In the genomic region with DNA sequence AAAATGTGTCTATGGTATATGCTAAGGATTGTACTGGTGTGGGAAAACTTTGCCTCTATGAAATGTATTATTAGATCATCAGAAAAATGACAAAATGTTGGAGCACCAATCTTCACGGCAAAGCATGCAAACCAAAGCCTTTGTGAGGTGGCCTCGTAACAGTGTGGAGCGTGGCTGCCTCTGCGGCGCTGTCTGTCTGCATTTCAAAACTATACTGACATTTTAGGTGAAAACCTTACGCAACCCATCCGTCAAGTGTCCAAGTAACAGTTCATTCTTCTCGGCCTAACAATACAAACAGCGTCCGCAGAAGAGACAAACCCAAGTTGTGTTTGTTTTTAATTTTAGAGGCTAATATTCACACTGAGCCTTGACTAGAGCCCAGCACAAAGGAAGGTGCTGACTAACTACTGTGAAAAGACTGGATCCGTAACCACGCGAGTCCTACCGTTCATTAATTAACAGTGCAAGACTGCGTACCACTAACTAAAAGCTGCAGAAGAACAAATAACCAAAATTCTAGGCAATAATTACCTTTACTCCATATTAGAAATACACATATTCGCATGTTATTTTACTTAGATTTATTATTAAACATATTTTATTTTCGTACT, we compare ENCODE assay signal across 21 mouse cellular contexts.
DNase-seq lines count a peak whose midpoint lies in the region; ATAC-seq lines count a peak whose summit lies in the region.
"Had no signal": no experiment of that assay in that cellular context is flagged by ENCODE, and none has a peak within 500 bp of the region (broad histone marks: within the 10 kb centered on the region; RNA-seq: fewer than 3 reads in every experiment).

No protein-coding gene starts in this region.

- DNase-seq in forebrain, embryonic 10.5 days (ENCODE audit: extremely low spot score, low spot score), result no peak
- no peak for DNase-seq in hindbrain, embryonic 11.5 days (ENCODE audit: low spot score)
- DNase-seq in lung, postnatal 25 days (ENCODE audit: low spot score), result no peak
- DNase-seq: adrenal gland, adult 2 months; cerebellum, adult 9-10 months; gastrocnemius, postnatal 14 days; heart, postnatal 36 days; kidney, adult 11 months; kidney, postnatal 4 days; liver, embryonic 13.5 days; lung, postnatal 4 days; thymus, postnatal 25 days had no signal

- H3K36me3 ChIP-seq in forebrain, embryonic 13.5 days (ENCODE audit: poor library complexity, severe bottlenecking), result no peaks in the 10 kb centered on the region
- H3K36me3 ChIP-seq in forebrain, embryonic 10.5 days (replicated peaks), result no peaks in the 10 kb centered on the region
- H3K36me3 ChIP-seq in hindbrain, embryonic 16.5 days (ENCODE audit: control insufficient read depth, insufficient read depth, low read length), result no peaks in the 10 kb centered on the region
- H3K36me3 ChIP-seq in hindbrain, embryonic 11.5 days (ENCODE audit: control insufficient read depth, insufficient read depth, low read length), result no peaks in the 10 kb centered on the region
- H3K36me3 ChIP-seq in lung, embryonic 15.5 days, result no peaks in the 10 kb centered on the region
- H3K36me3 ChIP-seq in stomach, embryonic 15.5 days, result no peaks in the 10 kb centered on the region
- H3K36me3 ChIP-seq: liver, embryonic 13.5 days; midbrain, embryonic 10.5 days; neural tube, embryonic 13.5 days had no signal

- no peak overlapping the region for H3K9ac ChIP-seq in forebrain, embryonic 13.5 days
- H3K9ac ChIP-seq in hindbrain, embryonic 16.5 days (ENCODE audit: low read depth, low read length), result no peak overlapping the region
- no peak overlapping the region for H3K9ac ChIP-seq in hindbrain, embryonic 11.5 days (ENCODE audit: low read depth, low read length)
- H3K9ac ChIP-seq in lung, embryonic 15.5 days, result no peak overlapping the region
- H3K9ac ChIP-seq in stomach, embryonic 15.5 days, result no peak overlapping the region
- H3K9ac ChIP-seq: liver, embryonic 13.5 days; neural tube, embryonic 13.5 days had no signal

- H3K4me1 ChIP-seq in forebrain, embryonic 13.5 days, result peaks cover 13% of the 10 kb centered on the region
- peaks cover 6% of the 10 kb centered on the region; the same call in 1 of the 2 replicates for H3K4me1 ChIP-seq in forebrain, embryonic 10.5 days
- peaks cover 7% of the 10 kb centered on the region for H3K4me1 ChIP-seq in hindbrain, embryonic 16.5 days (ENCODE audit: control insufficient read depth, insufficient read depth, low read depth, low read length)
- H3K4me1 ChIP-seq in hindbrain, embryonic 11.5 days (replicated peaks; ENCODE audit: control insufficient read depth, insufficient read depth, low read length), result no peaks in the 10 kb centered on the region
- peaks cover 63% of the 10 kb centered on the region for H3K4me1 ChIP-seq in lung, embryonic 15.5 days
- H3K4me1 ChIP-seq in stomach, embryonic 15.5 days, result peaks cover 18% of the 10 kb centered on the region; the same call in 1 of the 2 replicates
- H3K4me1 ChIP-seq: midbrain, embryonic 10.5 days had no signal

- WGBS in forebrain, embryonic 13.5 days, result 65% methylated on average over 17 of the region's 17 CpGs
- 91% methylated on average over 17 of the region's 17 CpGs for WGBS in forebrain, embryonic 10.5 days
- WGBS in hindbrain, embryonic 16.5 days, result 53% methylated on average over 17 of the region's 17 CpGs
- WGBS in hindbrain, embryonic 11.5 days, result 74% methylated on average over 17 of the region's 17 CpGs
- 62% methylated on average over 17 of the region's 17 CpGs for WGBS in lung, embryonic 15.5 days
- 71% methylated on average over 17 of the region's 17 CpGs for WGBS in stomach, embryonic 15.5 days

- H3K27ac ChIP-seq in forebrain, embryonic 13.5 days, result peak overlapping the region; percentile 32; the same call in 1 of the 2 replicates
- no peak overlapping the region for H3K27ac ChIP-seq in forebrain, embryonic 10.5 days
- H3K27ac ChIP-seq in hindbrain, embryonic 16.5 days (ENCODE audit: low read depth, low read length), result no peak overlapping the region
- H3K27ac ChIP-seq in hindbrain, embryonic 11.5 days (ENCODE audit: low read depth, low read length), result no peak overlapping the region
- H3K27ac ChIP-seq in lung, embryonic 15.5 days, result peak overlapping the region; percentile 53
- peak overlapping the region; percentile 37; the same call in 1 of the 2 replicates for H3K27ac ChIP-seq in stomach, embryonic 15.5 days
- H3K27ac ChIP-seq: midbrain, embryonic 10.5 days had no signal

- H3K27me3 ChIP-seq in forebrain, embryonic 13.5 days, result peaks cover 6% of the 10 kb centered on the region; the same call in 1 of the 2 replicates
- H3K27me3 ChIP-seq in forebrain, embryonic 10.5 days (ENCODE audit: poor library complexity, severe bottlenecking), result peaks cover 39% of the 10 kb centered on the region
- no peaks in the 10 kb centered on the region for H3K27me3 ChIP-seq in hindbrain, embryonic 16.5 days (replicated peaks; ENCODE audit: control insufficient read depth, insufficient read depth, low read length)
- H3K27me3 ChIP-seq in hindbrain, embryonic 11.5 days (ENCODE audit: control insufficient read depth, insufficient read depth, low read length), result no peaks in the 10 kb centered on the region
- no peaks in the 10 kb centered on the region for H3K27me3 ChIP-seq in lung, embryonic 15.5 days
- H3K27me3 ChIP-seq in stomach, embryonic 15.5 days (replicated peaks), result no peaks in the 10 kb centered on the region
- H3K27me3 ChIP-seq: liver, embryonic 13.5 days; neural tube, embryonic 13.5 days had no signal

- no peaks in the 10 kb centered on the region for H3K9me3 ChIP-seq in forebrain, embryonic 13.5 days (replicated peaks)
- H3K9me3 ChIP-seq in forebrain, embryonic 10.5 days, result no peaks in the 10 kb centered on the region
- H3K9me3 ChIP-seq in hindbrain, embryonic 16.5 days (ENCODE audit: control insufficient read depth, low read length), result no peaks in the 10 kb centered on the region
- no peaks in the 10 kb centered on the region for H3K9me3 ChIP-seq in hindbrain, embryonic 11.5 days (ENCODE audit: control insufficient read depth, low read length)
- no peaks in the 10 kb centered on the region for H3K9me3 ChIP-seq in lung, embryonic 15.5 days
- H3K9me3 ChIP-seq in stomach, embryonic 15.5 days, result no peaks in the 10 kb centered on the region
- H3K9me3 ChIP-seq: liver, embryonic 13.5 days; midbrain, embryonic 10.5 days; neural tube, embryonic 13.5 days had no signal

- peak; percentile 63; the same call in 1 of the 2 replicates for ATAC-seq in forebrain, embryonic 13.5 days
- ATAC-seq in hindbrain, embryonic 16.5 days, result 0 out of 2 replicates have a peak, but pooled peaks have one; percentile 37
- no peak for ATAC-seq in hindbrain, embryonic 11.5 days (ENCODE audit: low FRiP score)
- no peak for ATAC-seq in lung, embryonic 15.5 days (ENCODE audit: borderline replicate concordance, extremely low read depth, low FRiP score, low TSS enrichment)
- ATAC-seq in stomach, embryonic 15.5 days (ENCODE audit: insufficient read depth, low FRiP score, low read depth), result no peak
- no peak for ATAC-seq in megakaryocyte, adult 5-6 weeks (ENCODE audit: poor library complexity, severe bottlenecking)

- no peak overlapping the region for H3K4me3 ChIP-seq in forebrain, embryonic 13.5 days
- H3K4me3 ChIP-seq in forebrain, embryonic 10.5 days, result no peak overlapping the region
- no peak overlapping the region for H3K4me3 ChIP-seq in hindbrain, embryonic 16.5 days (ENCODE audit: low read length)
- no peak overlapping the region for H3K4me3 ChIP-seq in hindbrain, embryonic 11.5 days (ENCODE audit: low read depth, low read length)
- no peak overlapping the region for H3K4me3 ChIP-seq in lung, embryonic 15.5 days
- H3K4me3 ChIP-seq in stomach, embryonic 15.5 days (replicated peaks), result no peak overlapping the region
- H3K4me3 ChIP-seq: erythroblast, embryonic 14.5 days; liver, embryonic 13.5 days; midbrain, embryonic 10.5 days; neural tube, embryonic 13.5 days had no signal

- no peak overlapping the region for H3K4me2 ChIP-seq in forebrain, embryonic 13.5 days
- H3K4me2 ChIP-seq in hindbrain, embryonic 16.5 days (ENCODE audit: low read length), result no peak overlapping the region
- no peak overlapping the region for H3K4me2 ChIP-seq in hindbrain, embryonic 11.5 days (replicated peaks; ENCODE audit: low read depth, low read length)
- H3K4me2 ChIP-seq in lung, embryonic 15.5 days, result no peak overlapping the region
- H3K4me2 ChIP-seq in stomach, embryonic 15.5 days, result no peak overlapping the region
- H3K4me2 ChIP-seq: heart, embryonic 11.5 days; liver, embryonic 13.5 days; neural tube, embryonic 13.5 days had no signal

Comparison
In these comparisons a context has a peak if more than half of its experiments do, and no peak if none do; other contexts are left out.
1. ATAC-seq: peak in forebrain, embryonic 13.5 days (single experiment) and hindbrain, embryonic 16.5 days (single experiment); none in hindbrain, embryonic 11.5 days (single experiment), lung, embryonic 15.5 days (single experiment), stomach, embryonic 15.5 days (single experiment) and megakaryocyte, adult 5-6 weeks (single experiment).
2. H3K27ac ChIP-seq: peak in forebrain, embryonic 13.5 days (single experiment), lung, embryonic 15.5 days (single experiment) and stomach, embryonic 15.5 days (single experiment); none in forebrain, embryonic 10.5 days (single experiment), hindbrain, embryonic 16.5 days (single experiment) and hindbrain, embryonic 11.5 days (single experiment).